Mouse (Mus musculus): Measurements from ENCODE around the gene Tnks2. TPM values are rescaled to one million over a fixed set of nuclear protein-coding genes. Genes with fewer than 3 reads are reported as not detected.
"Not testable (repeated sequence)": the region's sequence is repeated elsewhere in the genome, so short reads cannot be mapped to it uniquely, and the experiment has no call there.

The Tnks2 gene
- polyA plus RNA-seq, 1 experiment from 2014 or later, result 19.0 TPM

DNA sequence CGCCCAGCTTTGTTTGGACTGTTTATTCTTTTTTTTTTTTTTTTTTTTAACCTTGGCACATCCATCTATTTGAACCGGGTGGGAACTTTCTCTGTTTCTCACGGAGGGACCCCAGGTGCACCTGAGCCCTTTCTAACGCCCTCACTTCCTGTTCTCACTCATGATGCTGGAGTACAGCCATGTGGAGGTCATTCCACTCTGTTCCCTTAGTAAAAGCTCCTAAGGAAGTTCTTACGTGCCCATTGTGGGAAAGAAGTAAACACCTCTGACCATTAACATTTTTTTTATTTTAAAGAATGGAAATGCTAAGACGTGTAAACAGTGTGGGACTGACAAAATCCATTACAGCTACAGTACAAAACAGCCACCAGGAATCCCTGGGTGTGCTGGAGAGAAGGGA lies 14.8 kb upstream of the Tnks2 start:
- no peaks in the 10 kb centered on the region; the same call in 1 of the 2 replicates for H3K4me1 ChIP-seq (ENCODE audit: control insufficient read depth, insufficient read depth, low read depth, low read length)
- no peaks in the 10 kb centered on the region for H3K9me3 ChIP-seq (ENCODE audit: control insufficient read depth, low read length)
- no peak overlapping the region for H3K27ac ChIP-seq (ENCODE audit: low read depth, low read length)
- no peaks in the 10 kb centered on the region for H3K36me3 ChIP-seq (ENCODE audit: control insufficient read depth, insufficient read depth, low read length)
- WGBS, result 68% methylated on average over 6 of the region's 6 CpGs
- no peak overlapping the region for H3K9ac ChIP-seq (ENCODE audit: low read depth, low read length)
- H3K4me2 ChIP-seq (ENCODE audit: low read length), result no peak overlapping the region
- H3K4me3 ChIP-seq (ENCODE audit: low read length), result no peak overlapping the region
- no peaks in the 10 kb centered on the region for H3K27me3 ChIP-seq (replicated peaks; ENCODE audit: control insufficient read depth, insufficient read depth, low read length)
- no peak for ATAC-seq

DNA sequence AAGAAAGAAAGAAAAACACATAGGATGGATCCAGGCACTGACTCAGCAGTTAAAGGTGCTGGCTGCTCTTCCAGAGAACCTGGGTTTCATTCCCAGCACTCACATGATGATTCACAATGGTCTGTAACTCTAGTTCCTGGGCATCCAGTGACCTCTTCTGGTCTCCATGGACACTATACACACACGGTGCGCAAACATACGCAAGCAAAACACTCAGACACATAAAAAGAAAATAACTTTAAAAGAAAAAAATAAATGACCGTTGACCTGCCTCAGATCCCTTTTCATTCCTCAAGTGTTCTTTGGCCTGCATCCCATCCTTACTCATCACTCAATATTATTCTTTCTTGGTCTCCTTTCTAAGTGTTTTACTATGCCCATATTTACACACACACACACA lies 13.6 kb upstream of the Tnks2 start:
- Histone ChIP-seq H3K27ac (ENCODE audit: low read depth, low read length) (no peak overlapping the region), H3K9me3 (ENCODE audit: control insufficient read depth, low read length) (no peaks in the 10 kb centered on the region), H3K4me3 (ENCODE audit: low read length) (no peak overlapping the region), H3K27me3 (replicated peaks; ENCODE audit: control insufficient read depth, insufficient read depth, low read length) (no peaks in the 10 kb centered on the region), H3K4me2 (ENCODE audit: low read length) (no peak overlapping the region), H3K4me1 (ENCODE audit: control insufficient read depth, insufficient read depth, low read depth, low read length) (no peaks in the 10 kb centered on the region; the same call in 1 of the 2 replicates), H3K9ac (ENCODE audit: low read depth, low read length) (no peak overlapping the region), H3K36me3 (ENCODE audit: control insufficient read depth, insufficient read depth, low read length) (no peaks in the 10 kb centered on the region)
- ATAC-seq, result no peak
- 88% methylated on average over 4 of the region's 4 CpGs for WGBS

DNA sequence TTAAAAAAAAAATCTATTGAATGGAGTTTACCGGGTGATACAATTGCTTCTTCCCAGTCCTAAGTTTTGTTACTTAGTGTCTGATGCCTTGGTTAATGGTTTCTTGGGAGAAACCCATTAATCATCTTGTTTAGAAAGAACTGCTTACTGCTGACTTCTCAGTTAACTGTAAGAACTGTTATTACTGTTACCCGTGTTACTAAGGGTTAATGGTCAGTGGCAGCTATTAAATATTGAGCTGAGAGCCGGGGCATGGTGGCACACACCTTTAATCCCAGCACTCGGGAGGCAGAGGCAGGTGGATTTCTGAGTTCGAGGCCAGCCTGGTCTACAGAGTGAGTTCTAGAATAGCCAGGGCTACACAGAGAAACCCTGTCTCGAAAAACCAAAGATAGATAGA lies 12.7 kb upstream of the Tnks2 start:
- H3K27me3 ChIP-seq (replicated peaks; ENCODE audit: control insufficient read depth, insufficient read depth, low read length); H3K36me3 ChIP-seq (ENCODE audit: control insufficient read depth, insufficient read depth, low read length); H3K4me2 ChIP-seq (ENCODE audit: low read length); H3K27ac ChIP-seq (ENCODE audit: low read depth, low read length); H3K4me1 ChIP-seq (ENCODE audit: control insufficient read depth, insufficient read depth, low read depth, low read length); ATAC-seq; H3K9ac ChIP-seq (ENCODE audit: low read depth, low read length); H3K4me3 ChIP-seq (ENCODE audit: low read length); H3K9me3 ChIP-seq (ENCODE audit: control insufficient read depth, low read length): not testable (repeated sequence)
- WGBS, result 84% methylated on average over 6 of the region's 6 CpGs

DNA sequence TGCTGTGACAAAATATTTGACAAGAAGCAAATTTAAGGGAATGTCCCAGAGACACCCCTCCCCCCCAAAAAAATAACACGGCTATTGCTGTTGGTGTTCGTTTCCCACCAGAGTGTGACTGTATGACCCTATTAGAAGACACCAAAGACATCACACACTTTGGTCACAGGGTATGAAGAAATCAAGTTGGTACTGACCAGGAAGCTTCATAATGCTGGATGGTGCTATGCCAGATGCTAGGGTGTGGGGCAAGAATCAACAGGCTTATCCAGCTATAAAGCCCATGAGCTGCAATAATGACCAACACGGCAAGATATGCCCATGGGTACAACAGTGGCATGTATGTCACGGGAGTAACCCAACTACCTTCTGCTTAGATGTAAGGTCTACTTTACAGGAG lies 11.3 kb upstream of the Tnks2 start:
- ATAC-seq, result no peak
- no peaks in the 10 kb centered on the region for H3K27me3 ChIP-seq (replicated peaks; ENCODE audit: control insufficient read depth, insufficient read depth, low read length)
- no peaks in the 10 kb centered on the region for H3K9me3 ChIP-seq (ENCODE audit: control insufficient read depth, low read length)
- 95% methylated on average over 4 of the region's 4 CpGs for WGBS
- H3K4me1 ChIP-seq (ENCODE audit: control insufficient read depth, insufficient read depth, low read depth, low read length), result no peaks in the 10 kb centered on the region; the same call in 1 of the 2 replicates
- no peaks in the 10 kb centered on the region for H3K36me3 ChIP-seq (ENCODE audit: control insufficient read depth, insufficient read depth, low read length)
- H3K4me3 ChIP-seq (ENCODE audit: low read length), result no peak overlapping the region
- no peak overlapping the region for H3K9ac ChIP-seq (ENCODE audit: low read depth, low read length)
- H3K27ac ChIP-seq (ENCODE audit: low read depth, low read length), result no peak overlapping the region
- H3K4me2 ChIP-seq (ENCODE audit: low read length), result no peak overlapping the region

DNA sequence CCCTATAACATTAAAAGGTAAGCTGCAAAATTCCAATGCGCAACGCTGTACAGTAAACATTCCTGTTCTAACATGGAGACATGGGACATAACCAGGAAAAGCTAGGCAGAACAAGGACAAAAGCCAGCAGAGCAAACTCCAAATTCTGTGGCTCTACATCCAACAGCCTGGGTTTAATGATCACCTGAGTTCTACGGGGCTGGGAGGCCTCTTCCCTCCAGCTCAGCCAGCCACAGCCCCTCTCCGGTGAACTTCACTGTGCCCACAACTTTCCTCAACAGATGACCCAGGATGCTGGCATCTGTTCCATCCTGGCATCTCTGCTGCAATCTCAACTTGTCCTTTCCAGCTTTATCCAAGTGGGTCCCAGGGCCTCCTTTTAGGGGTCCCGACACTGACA lies 6.4 kb upstream of the Tnks2 start:
- H3K4me3 ChIP-seq (ENCODE audit: low read length), result no peak overlapping the region
- H3K4me2 ChIP-seq (ENCODE audit: low read length), result no peak overlapping the region
- no peaks in the 10 kb centered on the region for H3K27me3 ChIP-seq (replicated peaks; ENCODE audit: control insufficient read depth, insufficient read depth, low read length)
- no peaks in the 10 kb centered on the region for H3K9me3 ChIP-seq (ENCODE audit: control insufficient read depth, low read length)
- WGBS, result 91% methylated on average over 5 of the region's 5 CpGs
- no peaks in the 10 kb centered on the region for H3K4me1 ChIP-seq (ENCODE audit: control insufficient read depth, insufficient read depth, low read depth, low read length)
- H3K9ac ChIP-seq (ENCODE audit: low read depth, low read length), result no peak overlapping the region
- H3K36me3 ChIP-seq (ENCODE audit: control insufficient read depth, insufficient read depth, low read length), result no peaks in the 10 kb centered on the region
- no peak for ATAC-seq
- no peak overlapping the region for H3K27ac ChIP-seq (ENCODE audit: low read depth, low read length)

GRCm38 (mm10) chr19:36828322-36828721 lies 5.7 kb upstream of the Tnks2 start:
- Histone ChIP-seq H3K4me3 (ENCODE audit: low read length) (no peak overlapping the region), H3K4me1 (ENCODE audit: control insufficient read depth, insufficient read depth, low read depth, low read length) (peaks cover 6% of the 10 kb centered on the region), H3K36me3 (ENCODE audit: control insufficient read depth, insufficient read depth, low read length) (no peaks in the 10 kb centered on the region), H3K4me2 (ENCODE audit: low read length) (no peak overlapping the region), H3K9me3 (ENCODE audit: control insufficient read depth, low read length) (no peaks in the 10 kb centered on the region), H3K27me3 (replicated peaks; ENCODE audit: control insufficient read depth, insufficient read depth, low read length) (no peaks in the 10 kb centered on the region), H3K9ac (ENCODE audit: low read depth, low read length) (no peak overlapping the region), H3K27ac (ENCODE audit: low read depth, low read length) (no peak overlapping the region)
- ATAC-seq, result 0 out of 2 replicates have a peak, but pooled peaks have one; percentile 22
- WGBS, result 51% methylated on average over 8 of the region's 8 CpGs

- no peaks in the 10 kb centered on the region for H3K27me3 ChIP-seq (replicated peaks; ENCODE audit: control insufficient read depth, insufficient read depth, low read length)
- peak overlapping the region; percentile 96 for H3K27ac ChIP-seq (ENCODE audit: low read depth, low read length)
- peak overlapping the region; percentile 60 for H3K4me2 ChIP-seq (ENCODE audit: low read length)
- H3K4me1 ChIP-seq (ENCODE audit: control insufficient read depth, insufficient read depth, low read depth, low read length), result peaks cover 17% of the 10 kb centered on the region
- H3K9me3 ChIP-seq (ENCODE audit: control insufficient read depth, low read length), result no peaks in the 10 kb centered on the region
- peak; percentile 19; the same call in 1 of the 2 replicates for ATAC-seq
- H3K9ac ChIP-seq (ENCODE audit: low read depth, low read length), result peak overlapping the region; percentile 63
- 5% methylated on average over 19 of the region's 19 CpGs for WGBS
- H3K4me3 ChIP-seq (ENCODE audit: low read length), result peak overlapping the region; percentile 100
- no peaks in the 10 kb centered on the region for H3K36me3 ChIP-seq (ENCODE audit: control insufficient read depth, insufficient read depth, low read length)
Observed at GRCm38 (mm10) chr19:36832951-36833787, 863 bp upstream of the Tnks2 start.

GRCm38 (mm10) chr19:36834532-36835431 lies 750 bp downstream of the Tnks2 start:
- ATAC-seq, result peak; percentile 1; the same call in 1 of the 2 replicates
- H3K27ac ChIP-seq (ENCODE audit: low read depth, low read length), result peak overlapping the region; percentile 96
- peak overlapping the region; percentile 96 for H3K9ac ChIP-seq (ENCODE audit: low read depth, low read length)
- H3K9me3 ChIP-seq (ENCODE audit: control insufficient read depth, low read length), result no peaks in the 10 kb centered on the region
- peak overlapping the region; percentile 88 for H3K4me2 ChIP-seq (ENCODE audit: low read length)
- H3K4me1 ChIP-seq (ENCODE audit: control insufficient read depth, insufficient read depth, low read depth, low read length), result peaks cover 17% of the 10 kb centered on the region
- H3K27me3 ChIP-seq (replicated peaks; ENCODE audit: control insufficient read depth, insufficient read depth, low read length), result no peaks in the 10 kb centered on the region
- WGBS, result 0% methylated on average over 36 of the region's 62 CpGs
- H3K36me3 ChIP-seq (ENCODE audit: control insufficient read depth, insufficient read depth, low read length), result no peaks in the 10 kb centered on the region
- peak overlapping the region; percentile 100 for H3K4me3 ChIP-seq (ENCODE audit: low read length)

GRCm38 (mm10) chr19:36836035-36836434 lies 2.0 kb downstream of the Tnks2 start:
- Histone ChIP-seq H3K4me3 (ENCODE audit: low read length) (peak overlapping the region; percentile 100), H3K9ac (ENCODE audit: low read depth, low read length) (no peak overlapping the region), H3K4me2 (ENCODE audit: low read length) (peak overlapping the region; percentile 88), H3K9me3 (ENCODE audit: control insufficient read depth, low read length) (no peaks in the 10 kb centered on the region), H3K27me3 (replicated peaks; ENCODE audit: control insufficient read depth, insufficient read depth, low read length) (no peaks in the 10 kb centered on the region), H3K4me1 (ENCODE audit: control insufficient read depth, insufficient read depth, low read depth, low read length) (peaks cover 17% of the 10 kb centered on the region), H3K36me3 (ENCODE audit: control insufficient read depth, insufficient read depth, low read length) (no peaks in the 10 kb centered on the region; the same call in 1 of the 2 replicates), H3K27ac (ENCODE audit: low read depth, low read length) (no peak overlapping the region)
- WGBS, result 56% methylated on average over 4 of the region's 4 CpGs
- ATAC-seq, result no peak

All from hindbrain, embryonic 16.5 days (tissue).